Mouse (Mus musculus) forebrain, embryonic 11.5 days (tissue): Measurements from ENCODE around the gene Pgam1. TPM values are rescaled to one million over a fixed set of nuclear protein-coding genes. Genes with fewer than 3 reads are reported as not detected.

Experiments
- ATAC-seq: fragments of 200-750 bp; cut with Nextera tagmentation; replicated peaks from 2 replicates; pipeline ENCODE4 v1.8.0; 2017; ENCODE audit warnings: moderate TSS enrichment; ENCODE audit not compliant: low FRiP score
- DNase-seq: peaks from one replicate; pipeline ENCODE4 v3.0.0-alpha.2; 2017; ENCODE audit warnings: low spot score
- H3K27ac ChIP-seq: fragments of 300-500 bp; sonication (generic); 2 replicates; pipeline ENCODE4 v1.5.1; 2014; ENCODE audit warnings: low read depth, low read length
- H3K27me3 ChIP-seq: fragments of 300-500 bp; sonication (generic); 2 replicates; pipeline ENCODE4 v1.6.1; 2014; ENCODE audit warnings: mild to moderate bottlenecking, low read length, mixed read lengths; ENCODE audit not compliant: control insufficient read depth, insufficient read depth
- H3K36me3 ChIP-seq: fragments of 300-500 bp; sonication (generic); 2 replicates; pipeline ENCODE4 v1.6.1; 2014; ENCODE audit warnings: mild to moderate bottlenecking, low read length, moderate library complexity, mixed read lengths; ENCODE audit not compliant: control insufficient read depth, insufficient read depth
- H3K4me1 ChIP-seq: fragments of 300-500 bp; sonication (generic); replicated peaks from 2 replicates; pipeline ENCODE4 v1.6.1; 2014; ENCODE audit warnings: low read length, mixed read lengths; ENCODE audit not compliant: control insufficient read depth, insufficient read depth
- H3K4me2 ChIP-seq: fragments of 300-500 bp; sonication (generic); 2 replicates; pipeline ENCODE4 v1.6.1; 2014; ENCODE audit warnings: low read depth, mild to moderate bottlenecking, low read length, moderate library complexity, mixed read lengths; ENCODE audit not compliant: severe bottlenecking
- H3K4me3 ChIP-seq: fragments of 300-500 bp; sonication (generic); 2 replicates; pipeline ENCODE4 v1.5.1; 2014; ENCODE audit warnings: low read depth, low read length
- H3K9ac ChIP-seq: fragments of 300-500 bp; sonication (generic); 2 replicates; pipeline ENCODE4 v1.6.1; 2014; ENCODE audit warnings: low read length
- H3K9me3 ChIP-seq: fragments of 300-500 bp; sonication (generic); 2 replicates; pipeline ENCODE4 v1.6.1; 2016; ENCODE audit warnings: low read length, mixed read lengths; ENCODE audit not compliant: control insufficient read depth
- WGBS: fragments of 180-500 bp; shearing (Covaris S2); extraction: QIAGEN DNeasy Blood & Tissue Kit; methylation state at CpG from one replicate; pipeline ENCODE4 v1.1.7; 2014; 5-methylcytosine and 5-hydroxymethylcytosine counted together
- polyA plus RNA-seq: library from polyadenylated mRNA; unstranded; fragments of >200 nt; fragmentation: Nextera tagmentation; extraction: Ambion mirVana; gene quantifications from 2 replicates; pipeline ENCODE4 v1.2.1, GENCODE M21; 2014

The Pgam1 gene
- polyA plus RNA-seq, 1 experiment from 2014 or later, result 901 TPM

DNA sequence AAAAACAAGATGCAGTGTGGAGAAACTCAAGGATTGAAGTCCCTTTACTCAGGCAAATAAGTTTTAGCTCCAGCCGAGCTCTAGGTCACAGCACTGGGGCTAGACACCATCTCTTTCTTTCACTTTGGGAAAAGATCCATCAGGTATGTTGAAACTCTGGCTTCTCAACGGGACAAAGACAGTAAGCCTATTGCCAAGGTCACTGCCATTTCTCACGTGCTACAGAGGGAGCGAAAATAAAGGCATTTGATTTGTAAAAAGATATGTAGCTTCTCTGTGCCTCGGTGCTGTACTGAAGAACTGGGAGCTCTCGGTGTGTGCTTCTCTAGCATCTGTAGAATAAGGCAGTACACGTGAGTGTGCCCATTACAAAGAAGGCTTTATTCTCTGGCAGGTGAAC lies 32.1 kb downstream of the Pgam1 start:
- no peak overlapping the region for H3K4me2 ChIP-seq
- no peaks in the 10 kb centered on the region for H3K9me3 ChIP-seq
- 92% methylated on average over 7 of the region's 7 CpGs for WGBS
- H3K36me3 ChIP-seq, result peaks cover 45% of the 10 kb centered on the region
- DNase-seq (no peak), ATAC-seq (no peak)
- H3K27me3 ChIP-seq, result no peaks in the 10 kb centered on the region
- no peak overlapping the region for H3K4me3 ChIP-seq
- no peak overlapping the region for H3K9ac ChIP-seq
- no peaks in the 10 kb centered on the region for H3K4me1 ChIP-seq
- H3K27ac ChIP-seq, result no peak overlapping the region

DNA sequence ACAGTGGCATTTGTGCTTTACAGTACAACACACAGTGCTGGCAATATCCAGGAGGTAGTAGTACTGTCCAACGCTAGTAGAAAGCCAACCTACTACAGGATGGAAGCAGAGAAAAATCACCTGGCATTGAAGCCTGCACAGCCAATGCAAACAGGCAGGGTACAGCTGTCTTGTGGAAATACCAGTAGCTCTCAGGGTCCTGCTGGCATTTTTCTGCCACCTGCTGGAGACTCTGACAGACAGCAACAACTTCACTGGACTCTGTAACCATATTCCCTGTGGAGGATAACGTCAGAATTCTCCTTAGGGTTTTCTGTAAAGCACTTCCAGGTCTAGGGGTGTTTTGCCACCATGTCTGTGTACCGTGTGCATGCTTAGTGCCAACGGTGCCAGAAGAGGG lies 40.6 kb downstream of the Pgam1 start:
- ATAC-seq (no peak), DNase-seq (no peak)
- 89% methylated on average over 4 of the region's 4 CpGs for WGBS
- no peaks in the 10 kb centered on the region for H3K9me3 ChIP-seq
- H3K9ac ChIP-seq, result no peak overlapping the region
- no peaks in the 10 kb centered on the region for H3K4me1 ChIP-seq
- H3K4me2 ChIP-seq, result no peak overlapping the region
- H3K27ac ChIP-seq, result no peak overlapping the region
- H3K36me3 ChIP-seq, result peaks cover 21% of the 10 kb centered on the region
- H3K4me3 ChIP-seq, result no peak overlapping the region
- H3K27me3 ChIP-seq, result no peaks in the 10 kb centered on the region

DNA sequence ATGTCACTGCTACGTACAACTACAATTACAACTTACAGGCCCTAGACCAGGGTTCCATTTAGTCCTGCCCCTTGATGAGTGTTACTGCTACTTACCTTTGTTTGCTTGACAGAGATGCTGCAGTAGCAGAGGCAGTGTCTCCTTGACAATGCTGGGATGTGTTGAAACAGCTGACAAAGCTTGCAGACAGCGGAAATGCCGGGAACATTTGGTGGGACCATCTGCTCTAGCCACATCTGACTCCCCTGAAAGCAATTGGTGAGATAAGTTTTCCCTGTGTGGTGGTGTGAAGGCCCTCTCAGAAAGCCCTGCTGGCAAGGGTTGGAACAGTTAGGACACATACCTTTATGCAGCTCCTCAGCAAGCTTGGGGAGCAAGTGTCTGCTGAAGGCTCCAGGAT lies 41.9 kb downstream of the Pgam1 start:
- peaks cover 18% of the 10 kb centered on the region for H3K36me3 ChIP-seq
- no peak overlapping the region for H3K4me3 ChIP-seq
- ATAC-seq, result no peak
- no peak overlapping the region for H3K9ac ChIP-seq
- DNase-seq, result no peak
- H3K27me3 ChIP-seq, result no peaks in the 10 kb centered on the region
- WGBS, result 93% methylated on average over 3 of the region's 3 CpGs
- no peaks in the 10 kb centered on the region for H3K9me3 ChIP-seq
- H3K4me1 ChIP-seq, result no peaks in the 10 kb centered on the region
- H3K27ac ChIP-seq, result no peak overlapping the region
- no peak overlapping the region for H3K4me2 ChIP-seq

Other genes starting within 250 kb of the Pgam1 start
- gene Slit1, start 168.3 kb upstream of the Pgam1 start, polyA plus RNA-seq, result 4.6 and 5.6 TPM in 2 replicates
- 44.1 and 48.4 TPM in 2 replicates for gene Arhgap19, start 109.9 kb upstream of the Pgam1 start, polyA plus RNA-seq
- gene Frat1, start 82.0 kb upstream of the Pgam1 start, polyA plus RNA-seq, result 12.7 and 13.2 TPM in 2 replicates
- gene Frat2, start 63.8 kb upstream of the Pgam1 start, polyA plus RNA-seq, result 10.4 and 14.1 TPM in 2 replicates
- gene Rrp12, start 15.8 kb upstream of the Pgam1 start, polyA plus RNA-seq, result 24.3 and 26.1 TPM in 2 replicates
- 83.9 and 87.5 TPM in 2 replicates for gene Exosc1, start 21.5 kb downstream of the Pgam1 start, polyA plus RNA-seq
- gene Zdhhc16, start 21.6 kb downstream of the Pgam1 start, polyA plus RNA-seq, result 70.7 and 76.6 TPM in 2 replicates
- gene Mms19, start 69.2 kb downstream of the Pgam1 start, polyA plus RNA-seq, result 38.2 and 39.9 TPM in 2 replicates
- 8.5 and 9.7 TPM in 2 replicates for gene Ubtd1, start 69.8 kb downstream of the Pgam1 start, polyA plus RNA-seq
- not detected in 2 replicates for gene Ankrd2, start 124.1 kb downstream of the Pgam1 start, polyA plus RNA-seq
- 1.1 and 1.9 TPM in 2 replicates for gene Hoga1, start 133.7 kb downstream of the Pgam1 start, polyA plus RNA-seq
- 0.13 TPM in 1 of 2 replicates, not detected in the other for gene 4933411K16Rik, start 140.3 kb downstream of the Pgam1 start, polyA plus RNA-seq
- 52.9 and 63.1 TPM in 2 replicates for gene Morn4, start 174.4 kb downstream of the Pgam1 start, polyA plus RNA-seq
- 29.0 and 30.7 TPM in 2 replicates for gene Pi4k2a, start 178.5 kb downstream of the Pgam1 start, polyA plus RNA-seq
- 15.6 and 16.3 TPM in 2 replicates for gene Avpi1, start 217.1 kb downstream of the Pgam1 start, polyA plus RNA-seq
- 8.7 and 9.7 TPM in 2 replicates for gene Marveld1, start 235.5 kb downstream of the Pgam1 start, polyA plus RNA-seq